ENCODE assay signal across 8 mouse cellular contexts in genomic region chr7:44428968-44429521, GRCm38 (mm10). TPM values are rescaled to one million over a fixed set of nuclear protein-coding genes. Genes with fewer than 3 reads are reported as not detected.
DNase-seq lines count a peak whose midpoint lies in the region; ATAC-seq and TF ChIP-seq lines count a peak whose summit lies in the region.

TSS of gene Lrrc4b (plus strand) at chr7:44429018.

- H3K4me3 ChIP-seq in kidney, embryonic 16.5 days (ENCODE audit: low read length): peak within 1 kb of the TSS; percentile 54
- H3K4me3 ChIP-seq in embryonic facial prominence, embryonic 10.5 days: peak within 1 kb of the TSS; percentile 74
- peak within 1 kb of the TSS; percentile 43 for H3K4me3 ChIP-seq in heart, postnatal 0 days (ENCODE audit: low read depth, low read length)
- H3K4me3 ChIP-seq in olfactory bulb, adult 2 months (ENCODE audit: insufficient read depth, low read depth, low read length): peak within 1 kb of the TSS; percentile 76

- peaks cover 13% of the 10 kb centered on the region for H3K4me1 ChIP-seq in kidney, embryonic 16.5 days (ENCODE audit: insufficient read depth, low read length)
- H3K4me1 ChIP-seq in embryonic facial prominence, embryonic 10.5 days: peaks cover 43% of the 10 kb centered on the region
- no peaks in the 10 kb centered on the region for H3K4me1 ChIP-seq in heart, postnatal 0 days (ENCODE audit: control insufficient read depth, insufficient read depth)
- peaks cover 45% of the 10 kb centered on the region for H3K4me1 ChIP-seq in olfactory bulb, adult 2 months (ENCODE audit: control insufficient read depth, insufficient read depth, low read length)

- peak; percentile 41; the same call in 1 of the 2 replicates for TF ChIP-seq POLR2A in olfactory bulb, adult 2 months (IDR thresholded peaks at IDR 0.05; ENCODE audit: insufficient read depth, low read depth, low read length)

- no peaks in the 10 kb centered on the region for H3K36me3 ChIP-seq in kidney, embryonic 16.5 days (ENCODE audit: insufficient read depth, low read length)
- H3K36me3 ChIP-seq in embryonic facial prominence, embryonic 10.5 days (replicated peaks): no peaks in the 10 kb centered on the region
- no peaks in the 10 kb centered on the region for H3K36me3 ChIP-seq in heart, postnatal 0 days (replicated peaks; ENCODE audit: control insufficient read depth, insufficient read depth, low read length)

- peak within 1 kb of the TSS; percentile 92 for H3K4me2 ChIP-seq in kidney, embryonic 16.5 days (replicated peaks; ENCODE audit: low read depth, low read length)
- H3K4me2 ChIP-seq in heart, postnatal 0 days (ENCODE audit: low read depth, low read length): peak within 1 kb of the TSS; percentile 58

- H3K9me3 ChIP-seq in kidney, embryonic 16.5 days (ENCODE audit: low read length): no peaks in the 10 kb centered on the region
- H3K9me3 ChIP-seq in embryonic facial prominence, embryonic 10.5 days: no peaks in the 10 kb centered on the region
- no peaks in the 10 kb centered on the region for H3K9me3 ChIP-seq in heart, postnatal 0 days (replicated peaks; ENCODE audit: control insufficient read depth, low read length)

- H3K9ac ChIP-seq in kidney, embryonic 16.5 days (replicated peaks; ENCODE audit: low read length): peak within 1 kb of the TSS; percentile 54; the same call in 1 of the 2 replicates
- no peak within 1 kb of the TSS for H3K9ac ChIP-seq in heart, postnatal 0 days (replicated peaks; ENCODE audit: low read depth, low read length)

- no peak within 1 kb of the TSS for H3K27ac ChIP-seq in kidney, embryonic 16.5 days (ENCODE audit: low read length)
- H3K27ac ChIP-seq in embryonic facial prominence, embryonic 10.5 days (replicated peaks): peak within 1 kb of the TSS; percentile 85
- H3K27ac ChIP-seq in heart, postnatal 0 days (ENCODE audit: low read depth): no peak within 1 kb of the TSS
- H3K27ac ChIP-seq in olfactory bulb, adult 2 months (ENCODE audit: insufficient read depth, low read depth, low read length): peak within 1 kb of the TSS; percentile 93

- no peak for TF ChIP-seq EP300 in heart, postnatal 0 days (IDR thresholded peaks at IDR 0.05; ENCODE audit: low read depth)

- WGBS in kidney, embryonic 16.5 days: under 1% methylated on average over 30 of the region's 69 CpGs
- 1% methylated on average over 69 of the region's 69 CpGs for WGBS in embryonic facial prominence, embryonic 10.5 days
- 2% methylated on average over 34 of the region's 69 CpGs for WGBS in heart, postnatal 0 days
- 3% methylated on average over 59 of the region's 69 CpGs for WGBS in olfactory bulb, adult 2 months

- peaks cover 49% of the 10 kb centered on the region for H3K27me3 ChIP-seq in kidney, embryonic 16.5 days (ENCODE audit: insufficient read depth, low read length)
- peaks cover 77% of the 10 kb centered on the region for H3K27me3 ChIP-seq in embryonic facial prominence, embryonic 10.5 days (replicated peaks; ENCODE audit: low read depth, poor library complexity, severe bottlenecking)
- peaks cover 68% of the 10 kb centered on the region for H3K27me3 ChIP-seq in heart, postnatal 0 days (ENCODE audit: control insufficient read depth, insufficient read depth, low read length)

- no peak for TF ChIP-seq CTCF in heart, postnatal 0 days (IDR thresholded peaks at IDR 0.05; ENCODE audit: low read depth)
- TF ChIP-seq CTCF in olfactory bulb, adult 2 months (IDR thresholded peaks at IDR 0.05; ENCODE audit: insufficient read depth, low read depth, low read length): no peak

- no peak for ATAC-seq in kidney, embryonic 16.5 days (ENCODE audit: low FRiP score, low TSS enrichment)
- ATAC-seq in heart, postnatal 0 days (ENCODE audit: insufficient read depth, low read depth): no peak

- no peak for DNase-seq in kidney, adult 11 months
- peak; percentile 78 for DNase-seq in embryonic facial prominence, embryonic 10.5 days (ENCODE audit: low spot score)
- DNase-seq in heart, postnatal 0 days (ENCODE audit: low spot score): no peak
- DNase-seq in left cerebral cortex, adult 8-10 months (ENCODE audit: low spot score in 2 of 2): peak; percentile 50 to 80
- DNase-seq in spleen, adult 18-20 months: no peak
- DNase-seq in yolk sac, embryonic 10.5 days (ENCODE audit: low spot score): no peak

RNA-seq across cellular contexts. Expression of gene Lrrc4b, which starts in this region (rescaled TPM):
- polyA plus RNA-seq in kidney, embryonic 16.5 days (2015; fragmentation: Nextera tagmentation; extraction: Ambion mirVana): 0.25 and 0.32 TPM in 2 replicates
- 0.68 and 1.1 TPM in 2 replicates for polyA plus RNA-seq in embryonic facial prominence, embryonic 10.5 days (2016; fragmentation: Nextera tagmentation; extraction: Ambion mirVana)
- total RNA-seq in heart, postnatal 0 days (2014; rRNA removed; ENCODE audit: low replicate concordance): 55.6 and 89.5 TPM in 2 replicates
- polyA plus RNA-seq in heart, postnatal 0 days (2015; fragmentation: Nextera tagmentation; extraction: Ambion mirVana): 2.8 TPM in 2 replicates
- total RNA-seq in left cerebral cortex, adult 8-10 months (2022): 100 to 1,000 TPM; 272 to 301 (median 284) TPM
- not detected in 2 replicates for polyA plus RNA-seq in olfactory bulb, adult 2 months (2012; ENCODE audit: insufficient read depth, insufficient read length, low replicate concordance, missing spikeins)

Comparison
In these comparisons a context has a peak if more than half of its experiments do, and no peak if none do; other contexts are left out.
1. H3K27ac ChIP-seq: peak in embryonic facial prominence, embryonic 10.5 days (single experiment) and olfactory bulb, adult 2 months (single experiment); none in kidney, embryonic 16.5 days (single experiment) and heart, postnatal 0 days (single experiment).
2. DNase-seq: peak in embryonic facial prominence, embryonic 10.5 days (single experiment) and left cerebral cortex, adult 8-10 months (2 of 2); none in kidney, adult 11 months (single experiment), heart, postnatal 0 days (single experiment), spleen, adult 18-20 months (0 of 2) and yolk sac, embryonic 10.5 days (single experiment).
3. Peak in every context shown above with its lines, with median percentiles within 50 percentile points of each other: H3K4me3 ChIP-seq.